Mouse (Mus musculus): Measurements from ENCODE around the gene Sh3gl3. TPM values are rescaled to one million over a fixed set of nuclear protein-coding genes. Genes with fewer than 3 reads are reported as not detected.

The Sh3gl3 gene
- polyA plus RNA-seq, 1 experiment from 2014 or later, result 66.3 TPM

DNA sequence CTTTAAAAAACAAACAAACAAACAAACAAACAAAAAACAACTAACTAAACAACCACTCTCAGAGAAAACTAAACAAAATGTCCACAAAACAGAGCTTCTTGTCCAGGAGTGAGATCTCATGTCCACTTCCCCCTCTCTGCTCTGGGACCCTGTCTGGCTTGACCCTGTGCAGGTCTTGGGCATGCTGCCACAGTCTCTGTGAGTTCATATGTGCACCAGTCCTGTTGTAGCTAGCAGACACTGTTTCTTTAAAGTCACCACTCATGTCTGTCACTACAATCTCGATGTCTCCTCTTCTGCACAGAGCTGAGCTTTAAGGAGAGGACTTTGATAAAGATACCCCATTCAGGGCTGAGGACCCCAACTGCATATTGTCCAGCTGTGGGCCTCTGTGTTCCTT lies 153.0 kb downstream of the Sh3gl3 start:
- ATAC-seq (ENCODE audit: low FRiP score, low read depth), result no peak
- Histone ChIP-seq H3K9me3 (no peaks in the 10 kb centered on the region), H3K4me1 (replicated peaks) (no peaks in the 10 kb centered on the region), H3K4me2 (no peak overlapping the region), H3K4me3 (no peak overlapping the region), H3K27ac (replicated peaks) (no peak overlapping the region), H3K9ac (no peak overlapping the region), H3K36me3 (no peaks in the 10 kb centered on the region), H3K27me3 (no peaks in the 10 kb centered on the region)
- 76% methylated on average over 1 of the region's 1 CpGs for WGBS

- 46% methylated on average over 4 of the region's 4 CpGs for WGBS
- Histone ChIP-seq H3K9ac (no peak overlapping the region), H3K9me3 (no peaks in the 10 kb centered on the region), H3K27me3 (no peaks in the 10 kb centered on the region), H3K4me1 (replicated peaks) (no peaks in the 10 kb centered on the region), H3K4me2 (no peak overlapping the region), H3K27ac (replicated peaks) (no peak overlapping the region), H3K4me3 (no peak overlapping the region), H3K36me3 (no peaks in the 10 kb centered on the region)
- ATAC-seq (ENCODE audit: low FRiP score, low read depth), result no peak
Measured at GRCm38 (mm10) chr7:82327201-82327600, 153.6 kb downstream of the Sh3gl3 start.

GRCm38 (mm10) chr7:82327881-82328280 lies 154.2 kb downstream of the Sh3gl3 start:
- Histone ChIP-seq H3K4me3 (no peak overlapping the region), H3K27ac (replicated peaks) (no peak overlapping the region), H3K27me3 (no peaks in the 10 kb centered on the region), H3K9me3 (no peaks in the 10 kb centered on the region), H3K4me2 (no peak overlapping the region), H3K9ac (no peak overlapping the region), H3K36me3 (no peaks in the 10 kb centered on the region), H3K4me1 (replicated peaks) (no peaks in the 10 kb centered on the region)
- 56% methylated on average over 5 of the region's 5 CpGs for WGBS
- ATAC-seq (ENCODE audit: low FRiP score, low read depth), result no peak

DNA sequence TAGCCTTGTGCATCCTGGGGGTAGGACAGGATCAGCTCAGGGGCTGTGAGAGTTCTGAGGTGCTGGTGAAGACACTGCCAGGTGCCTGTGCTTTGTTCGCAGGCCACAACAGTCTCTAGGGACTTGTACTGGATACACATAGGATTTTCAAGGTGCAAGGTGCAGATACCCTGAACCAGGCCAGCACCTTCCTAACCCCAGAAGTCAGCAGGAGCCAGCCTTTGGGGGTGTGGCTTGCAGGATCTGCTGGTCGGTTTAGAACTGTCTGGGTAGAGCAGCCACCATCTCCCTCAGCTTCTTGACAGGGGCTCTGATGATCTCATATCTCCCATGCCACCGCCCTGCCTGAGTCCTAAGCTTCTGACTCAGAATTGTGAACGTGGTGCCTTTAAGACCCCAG lies 156.2 kb downstream of the Sh3gl3 start:
- H3K36me3 ChIP-seq, result no peaks in the 10 kb centered on the region
- WGBS, result 65% methylated on average over 4 of the region's 4 CpGs
- H3K27ac ChIP-seq (replicated peaks), result no peak overlapping the region
- H3K4me1 ChIP-seq (replicated peaks), result no peaks in the 10 kb centered on the region
- ATAC-seq (ENCODE audit: low FRiP score, low read depth), result no peak
- no peak overlapping the region for H3K4me2 ChIP-seq
- no peak overlapping the region for H3K4me3 ChIP-seq
- H3K9me3 ChIP-seq, result no peaks in the 10 kb centered on the region
- no peak overlapping the region for H3K9ac ChIP-seq
- peaks cover 12% of the 10 kb centered on the region for H3K27me3 ChIP-seq

DNA sequence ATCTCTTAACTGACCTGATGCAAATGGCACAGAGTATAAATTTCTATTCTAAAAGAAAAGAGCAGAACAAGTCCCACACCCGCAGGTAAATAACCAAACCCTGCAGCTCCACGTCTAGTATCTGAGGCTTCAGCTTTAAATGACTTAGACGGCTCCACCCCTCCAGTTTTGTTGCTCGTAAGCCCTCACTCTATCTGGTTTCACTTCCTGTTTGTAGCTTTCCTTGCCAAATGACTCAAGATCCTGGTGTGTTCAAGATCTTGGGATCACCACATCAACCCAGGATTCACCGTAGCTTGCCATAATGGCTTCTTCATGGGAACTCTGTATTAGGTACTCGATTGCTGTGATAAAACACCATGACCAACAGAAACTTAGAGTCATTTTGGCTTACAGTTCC lies 157.2 kb downstream of the Sh3gl3 start:
- H3K27ac ChIP-seq (replicated peaks), result no peak overlapping the region
- no peaks in the 10 kb centered on the region for H3K36me3 ChIP-seq
- no peak for ATAC-seq (ENCODE audit: low FRiP score, low read depth)
- H3K4me3 ChIP-seq, result no peak overlapping the region
- H3K4me2 ChIP-seq, result no peak overlapping the region
- H3K4me1 ChIP-seq (replicated peaks), result peaks cover 10% of the 10 kb centered on the region
- WGBS, result 81% methylated on average over 6 of the region's 6 CpGs
- H3K27me3 ChIP-seq, result peaks cover 22% of the 10 kb centered on the region
- no peaks in the 10 kb centered on the region for H3K9me3 ChIP-seq
- H3K9ac ChIP-seq, result no peak overlapping the region

- no peak overlapping the region for H3K27ac ChIP-seq (replicated peaks)
- no peak overlapping the region for H3K4me2 ChIP-seq
- no peak overlapping the region for H3K4me3 ChIP-seq
- H3K9ac ChIP-seq, result no peak overlapping the region
- peaks cover 43% of the 10 kb centered on the region for H3K27me3 ChIP-seq
- 51% methylated on average over 1 of the region's 1 CpGs for WGBS
- no peaks in the 10 kb centered on the region for H3K36me3 ChIP-seq
- ATAC-seq (ENCODE audit: low FRiP score, low read depth), result no peak
- peaks cover 14% of the 10 kb centered on the region for H3K4me1 ChIP-seq (replicated peaks)
- H3K9me3 ChIP-seq, result no peaks in the 10 kb centered on the region
Measured at GRCm38 (mm10) chr7:82334000-82334399, 160.4 kb downstream of the Sh3gl3 start.

GRCm38 (mm10) chr7:82335211-82336121 lies 161.8 kb downstream of the Sh3gl3 start, which contains the start of gene Adamtsl3:
Gene Adamtsl3, plus strand, starts transcription at chr7:82335694.
- 1% methylated on average over 54 of the region's 95 CpGs for WGBS
- Histone ChIP-seq H3K27ac (replicated peaks) (no peak within 1 kb of the TSS), H3K4me1 (replicated peaks) (peaks cover 14% of the 10 kb centered on the region), H3K9me3 (no peaks in the 10 kb centered on the region), H3K4me2 (peak within 1 kb of the TSS; percentile 96), H3K36me3 (no peaks in the 10 kb centered on the region), H3K4me3 (peak within 1 kb of the TSS; percentile 55), H3K27me3 (peaks cover 51% of the 10 kb centered on the region), H3K9ac (peak within 1 kb of the TSS; percentile 46)
- peak; percentile 61; the same call in 1 of the 2 replicates for ATAC-seq (ENCODE audit: low FRiP score, low read depth)

DNA sequence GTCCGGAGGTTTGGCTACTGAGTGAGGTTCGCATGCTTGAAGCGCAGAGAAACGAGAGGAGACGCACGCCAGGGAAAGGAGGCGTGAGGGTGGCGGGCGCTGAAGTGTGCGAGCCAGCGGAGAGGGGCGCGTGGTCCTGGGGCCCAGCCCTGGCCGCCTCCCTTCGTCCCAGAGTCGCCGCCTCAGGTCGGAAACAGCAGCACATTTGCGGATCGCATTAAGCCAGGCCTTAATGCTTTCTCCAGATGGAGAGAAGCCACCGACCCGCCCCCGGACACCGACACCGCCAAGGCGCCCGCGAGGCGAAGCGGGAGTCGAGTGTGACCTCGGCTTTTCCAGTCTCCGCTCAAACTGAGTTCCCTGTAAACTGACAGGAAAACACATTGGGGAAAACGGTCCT lies 162.5 kb downstream of the Sh3gl3 start:
- Histone ChIP-seq H3K36me3 (no peaks in the 10 kb centered on the region), H3K9me3 (no peaks in the 10 kb centered on the region), H3K27ac (replicated peaks) (no peak overlapping the region), H3K4me1 (replicated peaks) (peaks cover 14% of the 10 kb centered on the region), H3K27me3 (peaks cover 53% of the 10 kb centered on the region), H3K9ac (peak overlapping the region; percentile 46), H3K4me2 (peak overlapping the region; percentile 96), H3K4me3 (peak overlapping the region; percentile 55)
- WGBS, result under 1% methylated on average over 34 of the region's 34 CpGs
- ATAC-seq (ENCODE audit: low FRiP score, low read depth), result peak; percentile 25; the same call in 1 of the 2 replicates

DNA sequence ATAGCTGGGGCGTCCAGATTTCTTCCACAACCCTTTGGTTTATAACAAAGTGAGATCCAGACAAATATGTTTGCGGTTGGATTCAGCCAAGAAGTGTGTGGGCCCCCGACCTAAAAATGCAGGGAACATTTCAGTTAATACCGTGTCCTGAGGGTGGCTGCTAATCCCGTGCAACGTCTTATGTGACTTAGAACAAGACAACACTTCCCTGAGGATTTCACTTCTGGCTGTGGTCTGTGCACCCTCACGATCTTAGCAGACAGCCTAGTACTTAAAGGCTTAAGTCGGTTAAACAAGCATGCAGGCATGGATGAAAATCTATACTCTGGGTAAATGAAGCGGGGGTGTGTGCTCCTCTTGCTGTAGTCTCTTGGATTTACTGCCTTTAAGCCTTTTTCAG lies 164.5 kb downstream of the Sh3gl3 start:
- no peak overlapping the region for H3K9ac ChIP-seq
- peaks cover 54% of the 10 kb centered on the region for H3K27me3 ChIP-seq
- H3K4me2 ChIP-seq, result no peak overlapping the region
- no peaks in the 10 kb centered on the region for H3K9me3 ChIP-seq
- no peaks in the 10 kb centered on the region for H3K36me3 ChIP-seq
- no peak overlapping the region for H3K27ac ChIP-seq (replicated peaks)
- no peak for ATAC-seq (ENCODE audit: low FRiP score, low read depth)
- peaks cover 20% of the 10 kb centered on the region for H3K4me1 ChIP-seq (replicated peaks)
- no peak overlapping the region for H3K4me3 ChIP-seq
- 91% methylated on average over 9 of the region's 9 CpGs for WGBS

DNA sequence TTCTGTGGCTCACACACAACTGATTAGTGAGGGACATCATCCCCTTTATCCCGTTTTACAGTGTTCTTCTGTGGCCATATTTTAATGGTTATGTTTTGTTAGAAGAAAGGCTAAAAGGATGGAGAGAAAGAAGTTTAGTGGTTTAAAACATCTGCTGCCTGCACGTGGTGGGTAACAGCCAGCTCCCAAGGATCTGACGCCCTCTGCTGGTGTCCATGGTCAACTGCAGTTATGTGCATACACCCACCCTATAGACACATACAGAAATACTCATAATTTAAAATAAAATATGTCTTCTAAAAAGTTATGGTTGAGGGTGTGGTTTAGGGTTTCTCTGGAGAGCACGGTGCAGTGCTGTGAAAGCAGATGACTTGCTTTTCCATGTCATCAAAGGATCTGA lies 164.9 kb downstream of the Sh3gl3 start:
- whole genome bisulfite sequencing, result 84% methylated on average over 4 of the region's 4 CpGs
- H3K9me3 ChIP-seq, result no peaks in the 10 kb centered on the region
- H3K27ac ChIP-seq (replicated peaks), result no peak overlapping the region
- no peak for ATAC-seq (ENCODE audit: low FRiP score, low read depth)
- H3K36me3 ChIP-seq, result no peaks in the 10 kb centered on the region
- H3K9ac ChIP-seq, result no peak overlapping the region
- no peak overlapping the region for H3K4me3 ChIP-seq
- H3K4me1 ChIP-seq (replicated peaks), result peaks cover 20% of the 10 kb centered on the region
- H3K27me3 ChIP-seq, result peaks cover 53% of the 10 kb centered on the region
- no peak overlapping the region for H3K4me2 ChIP-seq

GRCm38 (mm10) chr7:82339214-82339613 lies 165.6 kb downstream of the Sh3gl3 start:
- H3K27ac ChIP-seq (replicated peaks), result no peak overlapping the region
- H3K9me3 ChIP-seq, result no peaks in the 10 kb centered on the region
- ATAC-seq (ENCODE audit: low FRiP score, low read depth), result no peak
- no peak overlapping the region for H3K9ac ChIP-seq
- H3K4me3 ChIP-seq, result no peak overlapping the region
- H3K36me3 ChIP-seq, result no peaks in the 10 kb centered on the region
- 67% methylated on average over 3 of the region's 3 CpGs for WGBS
- no peak overlapping the region for H3K4me2 ChIP-seq
- peaks cover 47% of the 10 kb centered on the region for H3K27me3 ChIP-seq
- peaks cover 20% of the 10 kb centered on the region for H3K4me1 ChIP-seq (replicated peaks)

GRCm38 (mm10) chr7:82341476-82341875 lies 167.8 kb downstream of the Sh3gl3 start:
- Histone ChIP-seq H3K4me2 (no peak overlapping the region), H3K27ac (replicated peaks) (no peak overlapping the region), H3K27me3 (peaks cover 26% of the 10 kb centered on the region), H3K36me3 (no peaks in the 10 kb centered on the region), H3K4me3 (no peak overlapping the region), H3K4me1 (replicated peaks) (peaks cover 5% of the 10 kb centered on the region; the same call in 1 of the 2 replicates), H3K9ac (no peak overlapping the region), H3K9me3 (no peaks in the 10 kb centered on the region)
- no peak for ATAC-seq (ENCODE audit: low FRiP score, low read depth)
- 48% methylated on average over 8 of the region's 8 CpGs for WGBS
